Mouse (Mus musculus) G1E (cell line): ENCODE results near the gene Bola1.

Experiments used
- CTCF ChIP-seq: IDR thresholded peaks from 2 replicates; pipeline ENCODE4 v1.5.1; 2012; ENCODE audit warnings: low read depth, low read length, inconsistent platforms, mixed read lengths
- GATA2 ChIP-seq: IDR thresholded peaks from 2 replicates; pipeline ENCODE4 v1.6.1; 2012; ENCODE audit warnings: low read depth, low read length, inconsistent platforms, borderline replicate concordance

DNA sequence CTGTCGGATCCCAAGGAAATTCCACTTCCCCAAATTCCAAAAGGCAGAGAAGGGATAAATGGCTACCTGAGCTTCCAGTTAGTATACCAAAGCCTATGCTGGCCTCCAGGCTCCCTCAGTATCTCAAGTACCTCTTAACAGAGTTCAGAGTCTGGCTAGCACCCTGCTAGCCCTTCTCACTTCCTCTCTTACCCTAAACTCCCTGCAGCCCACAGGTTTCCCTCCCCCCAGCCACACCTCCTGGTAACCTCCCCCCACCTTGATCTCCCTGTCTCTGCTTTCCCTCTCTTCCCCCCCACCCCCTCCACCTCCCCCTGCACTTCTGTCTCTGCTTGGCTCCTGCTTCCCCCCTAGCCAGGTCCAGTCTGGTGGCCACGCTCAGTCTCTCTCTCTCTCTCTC lies 19.8 kb downstream of the Bola1 start:
- TF ChIP-seq CTCF (no peak), GATA2 (no peak)
